Mouse (Mus musculus): ENCODE results near the gene Fstl5. TPM values are rescaled to one million over a fixed set of nuclear protein-coding genes. Genes with fewer than 3 reads are reported as not detected.

The Fstl5 gene
- polyA plus RNA-seq, 1 experiment from 2014 or later, result not detected

DNA sequence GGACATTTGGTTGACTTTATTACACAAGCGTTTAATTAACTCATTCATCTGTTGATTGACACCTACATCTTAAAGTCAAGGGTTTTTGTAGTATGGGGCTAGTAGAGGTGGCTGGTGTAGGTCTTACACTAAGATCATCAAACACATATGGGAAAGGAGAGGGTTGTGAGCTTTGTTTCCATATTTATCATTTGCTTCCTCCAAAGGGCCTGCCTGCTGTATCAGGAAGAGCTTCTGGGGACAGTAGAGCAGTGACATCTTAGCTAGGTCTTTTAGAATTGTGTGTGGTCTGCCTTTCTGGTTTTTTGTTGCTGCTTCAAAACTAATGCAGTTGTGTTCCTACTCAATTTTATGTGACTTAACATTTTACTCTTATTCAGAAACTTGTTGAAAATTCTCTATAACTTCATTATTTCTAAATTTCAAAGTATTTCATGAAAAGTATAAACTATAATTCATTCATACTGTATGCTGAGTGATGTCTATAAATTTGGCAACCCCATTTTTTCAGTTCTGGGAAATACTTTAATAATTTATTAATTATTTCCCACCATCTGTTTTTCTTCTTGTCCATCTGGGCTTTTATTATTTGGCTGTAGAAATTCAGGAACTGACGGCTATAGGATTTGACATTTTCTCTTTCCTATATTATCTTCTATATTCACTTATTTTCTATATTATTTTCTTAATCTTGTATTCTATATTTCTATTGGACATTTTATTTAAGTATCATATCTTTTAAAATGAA lies 227.1 kb downstream of the Fstl5 start:
- Histone ChIP-seq H3K9ac (replicated peaks) (no peak overlapping the region), H3K27me3 (ENCODE audit: insufficient read depth, low read length) (no peaks in the 10 kb centered on the region), H3K4me3 (ENCODE audit: low read depth, low read length) (no peak overlapping the region), H3K4me1 (ENCODE audit: insufficient read depth) (no peaks in the 10 kb centered on the region), H3K27ac (ENCODE audit: low read depth) (no peak overlapping the region), H3K4me2 (ENCODE audit: low read depth, low read length) (no peak overlapping the region), H3K9me3 (ENCODE audit: low read length) (no peaks in the 10 kb centered on the region), H3K36me3 (replicated peaks; ENCODE audit: insufficient read depth, low read length) (no peaks in the 10 kb centered on the region)
- ATAC-seq (no peak), DNase-seq (no peak)
- WGBS (ENCODE audit: insufficient replicate concordance), result 86% methylated on average over 2 of the region's 2 CpGs
- TF ChIP-seq EP300 (IDR thresholded peaks at IDR 0.05; ENCODE audit: low read depth) (no peak), CTCF (IDR thresholded peaks at IDR 0.05; ENCODE audit: low read depth) (no peak)

DNA sequence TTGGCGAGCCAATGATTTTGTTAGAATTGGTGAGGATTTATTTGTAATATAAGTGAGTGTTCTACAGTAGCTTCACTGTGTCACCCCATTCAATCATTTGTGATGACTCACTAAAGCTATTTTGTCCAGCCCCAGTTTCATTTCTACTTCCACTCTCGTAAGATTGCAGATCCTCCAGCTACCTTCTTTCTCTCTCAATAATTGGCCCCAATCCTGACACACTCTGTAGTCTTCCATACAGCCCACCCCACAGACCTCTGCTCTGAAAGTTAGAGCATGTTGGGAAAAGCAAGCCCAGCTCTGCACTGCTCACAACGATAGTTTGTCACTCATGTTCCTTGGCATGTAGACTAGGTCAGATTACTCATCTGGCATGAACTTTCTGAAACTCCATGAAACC lies 242.9 kb downstream of the Fstl5 start:
- Histone ChIP-seq H3K27me3 (ENCODE audit: insufficient read depth, low read length) (no peaks in the 10 kb centered on the region), H3K36me3 (replicated peaks; ENCODE audit: insufficient read depth, low read length) (no peaks in the 10 kb centered on the region), H3K9me3 (ENCODE audit: low read length) (no peaks in the 10 kb centered on the region), H3K27ac (ENCODE audit: low read depth) (no peak overlapping the region), H3K4me3 (ENCODE audit: low read depth, low read length) (no peak overlapping the region), H3K9ac (replicated peaks) (no peak overlapping the region), H3K4me1 (ENCODE audit: insufficient read depth) (no peaks in the 10 kb centered on the region), H3K4me2 (ENCODE audit: low read depth, low read length) (no peak overlapping the region)
- DNase-seq (no peak), ATAC-seq (no peak)
- TF ChIP-seq EP300 (IDR thresholded peaks at IDR 0.05; ENCODE audit: low read depth) (no peak), CTCF (IDR thresholded peaks at IDR 0.05; ENCODE audit: low read depth) (no peak)
- 70% methylated on average over 3 of the region's 3 CpGs for WGBS (ENCODE audit: insufficient replicate concordance)

- H3K4me2 ChIP-seq (ENCODE audit: low read depth, low read length), result no peak overlapping the region
- no peaks in the 10 kb centered on the region for H3K9me3 ChIP-seq (ENCODE audit: low read length)
- whole genome bisulfite sequencing (ENCODE audit: insufficient replicate concordance), result 81% methylated on average over 4 of the region's 4 CpGs
- no peak overlapping the region for H3K4me3 ChIP-seq (ENCODE audit: low read depth, low read length)
- H3K36me3 ChIP-seq (replicated peaks; ENCODE audit: insufficient read depth, low read length), result no peaks in the 10 kb centered on the region
- ATAC-seq (no peak), DNase-seq (no peak)
- TF ChIP-seq CTCF (IDR thresholded peaks at IDR 0.05; ENCODE audit: low read depth) (no peak), EP300 (IDR thresholded peaks at IDR 0.05; ENCODE audit: low read depth) (no peak)
- H3K9ac ChIP-seq (replicated peaks), result no peak overlapping the region
- H3K4me1 ChIP-seq (ENCODE audit: insufficient read depth), result no peaks in the 10 kb centered on the region
- no peak overlapping the region for H3K27ac ChIP-seq (ENCODE audit: low read depth)
- H3K27me3 ChIP-seq (ENCODE audit: insufficient read depth, low read length), result no peaks in the 10 kb centered on the region
Measured at GRCm38 (mm10) chr3:76319531-76319930, 245.5 kb downstream of the Fstl5 start.

- DNase-seq, result no peak
- no peak overlapping the region for H3K27ac ChIP-seq (ENCODE audit: low read depth)
- H3K4me2 ChIP-seq (ENCODE audit: low read depth, low read length), result no peak overlapping the region
- no peaks in the 10 kb centered on the region for H3K27me3 ChIP-seq (ENCODE audit: insufficient read depth, low read length)
- no peak overlapping the region for H3K9ac ChIP-seq (replicated peaks)
- no peaks in the 10 kb centered on the region for H3K36me3 ChIP-seq (replicated peaks; ENCODE audit: insufficient read depth, low read length)
- no peaks in the 10 kb centered on the region for H3K9me3 ChIP-seq (ENCODE audit: low read length)
- H3K4me3 ChIP-seq (ENCODE audit: low read depth, low read length), result no peak overlapping the region
- H3K4me1 ChIP-seq (ENCODE audit: insufficient read depth), result no peaks in the 10 kb centered on the region
- TF ChIP-seq CTCF (IDR thresholded peaks at IDR 0.05; ENCODE audit: low read depth) (no peak), EP300 (IDR thresholded peaks at IDR 0.05; ENCODE audit: low read depth) (no peak)
- WGBS (ENCODE audit: insufficient replicate concordance), result 72% methylated on average over 1 of the region's 1 CpGs
- no peak for ATAC-seq
Measured at GRCm38 (mm10) chr3:76322431-76322830, 248.4 kb downstream of the Fstl5 start.

DNA sequence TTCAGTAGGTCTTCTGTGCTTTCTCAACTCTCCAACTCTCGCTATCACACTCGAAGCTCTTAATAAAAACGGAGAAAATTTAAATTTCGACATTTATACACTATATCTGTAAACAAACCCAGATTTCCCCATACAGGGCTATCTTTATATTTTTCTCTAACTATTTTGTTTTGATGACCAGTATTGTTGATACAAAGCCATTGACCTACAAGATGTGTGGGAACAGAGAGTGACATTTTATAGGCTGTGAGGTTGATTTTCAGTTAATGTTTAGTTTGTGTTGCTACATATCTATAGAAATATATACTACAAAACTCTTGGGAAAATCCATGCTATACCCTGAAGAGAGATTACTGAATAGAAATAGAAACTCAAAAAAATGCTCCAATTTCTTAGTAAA lies 262.9 kb downstream of the Fstl5 start:
- TF ChIP-seq CTCF (IDR thresholded peaks at IDR 0.05; ENCODE audit: low read depth) (no peak), EP300 (IDR thresholded peaks at IDR 0.05; ENCODE audit: low read depth) (no peak)
- ATAC-seq (no peak), DNase-seq (no peak)
- Histone ChIP-seq H3K36me3 (replicated peaks; ENCODE audit: insufficient read depth, low read length) (no peaks in the 10 kb centered on the region), H3K9me3 (ENCODE audit: low read length) (no peaks in the 10 kb centered on the region), H3K4me1 (ENCODE audit: insufficient read depth) (no peaks in the 10 kb centered on the region), H3K4me3 (ENCODE audit: low read depth, low read length) (no peak overlapping the region), H3K9ac (replicated peaks) (no peak overlapping the region), H3K27ac (ENCODE audit: low read depth) (no peak overlapping the region), H3K4me2 (ENCODE audit: low read depth, low read length) (no peak overlapping the region), H3K27me3 (ENCODE audit: insufficient read depth, low read length) (no peaks in the 10 kb centered on the region)
- WGBS (ENCODE audit: insufficient replicate concordance), result 62% methylated on average over 4 of the region's 4 CpGs

GRCm38 (mm10) chr3:76367000-76367399 lies 292.9 kb downstream of the Fstl5 start:
- H3K9me3 ChIP-seq (ENCODE audit: low read length), result no peaks in the 10 kb centered on the region
- H3K9ac ChIP-seq (replicated peaks), result no peak overlapping the region
- H3K4me2 ChIP-seq (ENCODE audit: low read depth, low read length), result no peak overlapping the region
- H3K27me3 ChIP-seq (ENCODE audit: insufficient read depth, low read length), result no peaks in the 10 kb centered on the region
- H3K36me3 ChIP-seq (replicated peaks; ENCODE audit: insufficient read depth, low read length), result no peaks in the 10 kb centered on the region
- ATAC-seq, result no peak
- no peak overlapping the region for H3K4me3 ChIP-seq (ENCODE audit: low read depth, low read length)
- no peaks in the 10 kb centered on the region for H3K4me1 ChIP-seq (ENCODE audit: insufficient read depth)
- DNase-seq, result no peak
- no peak overlapping the region for H3K27ac ChIP-seq (ENCODE audit: low read depth)
- TF ChIP-seq EP300 (IDR thresholded peaks at IDR 0.05; ENCODE audit: low read depth) (no peak), CTCF (IDR thresholded peaks at IDR 0.05; ENCODE audit: low read depth) (no peak)

Measured in liver, postnatal 0 days (tissue).